Mouse (Mus musculus) embryonic fibroblast, embryonic 13.5 days (primary cell): Measurements from ENCODE around the gene Otx2.

Experiments used
- CTCF ChIP-seq: IDR thresholded peaks from 2 replicates; pipeline ENCODE4 v1.5.1; 2011; ENCODE audit warnings: mild to moderate bottlenecking, control low read depth, low read length, moderate library complexity, borderline replicate concordance; ENCODE audit not compliant: insufficient read depth
- POLR2A ChIP-seq: IDR thresholded peaks from 2 replicates; pipeline ENCODE4 v1.6.1; 2011; ENCODE audit warnings: low read depth, mild to moderate bottlenecking, control low read depth, low read length, moderate library complexity

DNA sequence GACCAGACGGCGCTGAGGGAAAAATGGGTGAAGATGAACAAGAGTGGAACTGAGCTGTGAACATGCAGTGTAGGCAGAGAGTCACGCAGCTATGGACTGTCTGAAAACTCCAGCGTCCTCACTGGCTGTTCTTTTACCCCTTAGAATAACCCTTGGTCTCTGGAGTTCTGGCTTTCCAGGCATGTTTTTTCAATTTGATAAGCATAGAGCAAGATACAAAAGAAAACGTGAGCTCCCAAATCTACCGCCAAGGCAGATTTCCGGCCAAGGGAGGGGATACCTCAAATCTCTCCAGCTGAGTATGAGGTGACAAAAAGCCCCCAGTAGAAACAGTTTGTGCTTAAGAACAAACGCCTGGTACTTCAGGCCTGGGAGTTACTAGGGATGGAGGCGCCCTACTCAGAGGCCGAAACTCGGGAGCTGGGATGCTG lies 5.6 kb downstream of the Otx2 start:
- TF ChIP-seq POLR2A (no peak), CTCF (no peak)
